Mouse (Mus musculus) heart, postnatal 0 days (tissue): ENCODE results near the gene Ap1ar. TPM values are rescaled to one million over a fixed set of nuclear protein-coding genes. Genes with fewer than 3 reads are reported as not detected.

Experiments
- ATAC-seq: fragments of 200-750 bp; cut with Nextera tagmentation; 2 replicates; pipeline ENCODE4 v1.8.0; 2017; ENCODE audit warnings: low read depth, moderate number of reproducible peaks, moderate library complexity; ENCODE audit not compliant: insufficient read depth
- DNase-seq: peaks from one replicate; pipeline ENCODE4 v3.0.0-alpha.2; 2016; ENCODE audit warnings: low spot score
- H3K27ac ChIP-seq: fragments of 300-500 bp; sonication (generic); 2 replicates; pipeline ENCODE4 v1.5.1; 2014; ENCODE audit warnings: low read depth, mild to moderate bottlenecking
- H3K27me3 ChIP-seq: fragments of 300-500 bp; sonication (generic); 2 replicates; pipeline ENCODE4 v1.6.1; 2014; ENCODE audit warnings: low read length, mixed read lengths; ENCODE audit not compliant: control insufficient read depth, insufficient read depth
- H3K36me3 ChIP-seq: fragments of 300-500 bp; sonication (generic); replicated peaks from 2 replicates; pipeline ENCODE4 v1.6.1; 2014; ENCODE audit warnings: low read length, mixed read lengths; ENCODE audit not compliant: control insufficient read depth, insufficient read depth
- H3K4me1 ChIP-seq: fragments of 300-500 bp; sonication (generic); 2 replicates; pipeline ENCODE4 v1.6.1; 2014; ENCODE audit warnings: antibody characterized with exemption; ENCODE audit not compliant: control insufficient read depth, insufficient read depth
- H3K4me2 ChIP-seq: fragments of 300-500 bp; sonication (generic); 2 replicates; pipeline ENCODE4 v1.6.1; 2014; ENCODE audit warnings: low read depth, mild to moderate bottlenecking, low read length, moderate library complexity
- H3K4me3 ChIP-seq: fragments of 300-500 bp; sonication (generic); 2 replicates; pipeline ENCODE4 v1.5.1; 2014; ENCODE audit warnings: low read depth, low read length
- H3K9ac ChIP-seq: fragments of 300-500 bp; sonication (generic); replicated peaks from 2 replicates; pipeline ENCODE4 v1.6.1; 2014; ENCODE audit warnings: low read depth, low read length, mixed read lengths
- H3K9me3 ChIP-seq: fragments of 300-500 bp; sonication (generic); replicated peaks from 2 replicates; pipeline ENCODE4 v1.6.1; 2016; ENCODE audit warnings: low read length; ENCODE audit not compliant: control insufficient read depth
- CTCF ChIP-seq: IDR thresholded peaks from 2 replicates; pipeline ENCODE4 v1.5.1; 2016; ENCODE audit warnings: antibody characterized with exemption, control low read depth, low read depth
- EP300 ChIP-seq: IDR thresholded peaks from 2 replicates; pipeline ENCODE4 v1.6.1; 2016; ENCODE audit warnings: antibody characterized with exemption, low read depth
- WGBS: fragments of 180-500 bp; shearing (Covaris S2); extraction: QIAGEN DNeasy Blood & Tissue Kit; methylation state at CpG from one replicate; pipeline ENCODE4 v1.1.7; 2014; 5-methylcytosine and 5-hydroxymethylcytosine counted together
- polyA plus RNA-seq: library from polyadenylated mRNA; unstranded; fragments of >200 nt; fragmentation: Nextera tagmentation; extraction: Ambion mirVana; gene quantifications from 2 replicates; pipeline ENCODE4 v1.2.1, GENCODE M21; 2015
- total RNA-seq: library from RNA; depleted of rRNA; stranded (reverse); fragments of >200 nt; gene quantifications from 2 replicates; pipeline ENCODE4 v1.2.3, GENCODE M21; 2014; ENCODE audit warnings: low replicate concordance

Ap1ar gene
- total and polyA plus RNA-seq, 2 experiments from 2014 or later = 16.4 to 18.2 TPM

DNA sequence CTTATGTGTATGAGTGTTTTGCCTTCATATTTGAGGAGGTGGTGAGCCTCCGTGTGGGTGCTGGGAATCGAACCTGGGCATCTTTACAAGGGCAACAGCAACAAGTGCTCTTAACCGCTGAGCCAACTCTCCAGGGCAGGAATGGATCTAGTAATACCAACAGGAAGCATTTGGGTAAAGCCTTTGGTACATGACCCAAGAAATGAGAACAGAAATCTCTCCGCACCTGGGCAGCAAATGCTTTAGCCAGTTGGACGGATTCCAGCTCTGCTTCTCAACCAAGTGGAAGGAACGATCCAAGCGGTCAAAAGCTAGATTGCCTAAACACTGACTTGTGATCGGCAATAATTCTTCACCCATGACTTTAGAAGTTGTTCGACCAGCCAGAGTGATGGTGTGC, 56.4 kb downstream of the Ap1ar start:
- DNase-seq (no peak), ATAC-seq (no peak)
- Histone ChIP-seq H3K27me3 (no peaks in the 10 kb centered on the region), H3K9ac (no peak overlapping the region), H3K36me3 (no peaks in the 10 kb centered on the region), H3K27ac (no peak overlapping the region), H3K4me2 (no peak overlapping the region), H3K4me3 (no peak overlapping the region), H3K9me3 (no peaks in the 10 kb centered on the region), H3K4me1 (no peaks in the 10 kb centered on the region; the same call in 1 of the 2 replicates)
- no peak for TF ChIP-seq EP300
- no peak for TF ChIP-seq CTCF
- WGBS = 95% methylated on average over 9 of the region's 9 CpGs

DNA sequence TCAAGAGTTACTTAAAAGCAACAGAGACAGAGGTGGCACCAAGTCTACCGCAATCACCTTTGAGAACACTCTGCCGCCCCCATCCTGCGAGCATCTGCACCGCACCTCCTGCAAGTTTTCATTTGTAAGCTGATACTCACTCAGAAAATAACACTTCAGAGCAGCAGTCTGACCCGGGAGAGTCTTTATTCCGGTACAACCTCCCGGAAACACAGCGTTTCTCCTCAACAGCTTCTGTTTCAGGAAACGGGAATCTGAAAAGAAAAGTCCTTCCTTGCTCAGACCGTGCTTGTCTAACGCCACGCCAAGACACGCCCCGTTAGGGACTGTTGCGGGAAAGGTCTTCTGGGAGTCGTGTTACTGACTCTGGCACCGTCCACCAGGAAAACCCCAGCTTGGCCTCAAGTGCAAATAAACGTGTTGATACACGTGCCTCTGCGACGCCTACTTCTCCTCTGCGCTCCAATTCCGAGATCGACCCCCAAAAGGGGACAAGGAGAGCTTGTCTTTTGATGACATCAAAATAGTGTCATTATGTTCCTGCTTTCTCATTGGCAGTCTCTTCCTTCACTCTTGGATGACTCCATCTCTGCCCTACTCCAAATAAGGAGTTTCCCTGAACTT, 57.2 kb downstream of the Ap1ar start, which contains the start of gene Alpk1:
Gene Alpk1, minus strand, starts transcription at position 507 of the 624 bp plus-strand sequence.
- Histone ChIP-seq H3K9ac (peak within 1 kb of the TSS; percentile 54), H3K4me2 (peak within 1 kb of the TSS; percentile 82), H3K4me3 (peak within 1 kb of the TSS; percentile 66), H3K27me3 (no peaks in the 10 kb centered on the region), H3K4me1 (no peaks in the 10 kb centered on the region; the same call in 1 of the 2 replicates), H3K9me3 (no peaks in the 10 kb centered on the region), H3K36me3 (no peaks in the 10 kb centered on the region), H3K27ac (peak within 1 kb of the TSS; percentile 66)
- peak; percentile 70 for DNase-seq
- peak; percentile 48 for TF ChIP-seq CTCF
- no peak for TF ChIP-seq EP300
- WGBS = under 1% methylated on average over 24 of the region's 24 CpGs
- peak; percentile 89 for ATAC-seq

DNA sequence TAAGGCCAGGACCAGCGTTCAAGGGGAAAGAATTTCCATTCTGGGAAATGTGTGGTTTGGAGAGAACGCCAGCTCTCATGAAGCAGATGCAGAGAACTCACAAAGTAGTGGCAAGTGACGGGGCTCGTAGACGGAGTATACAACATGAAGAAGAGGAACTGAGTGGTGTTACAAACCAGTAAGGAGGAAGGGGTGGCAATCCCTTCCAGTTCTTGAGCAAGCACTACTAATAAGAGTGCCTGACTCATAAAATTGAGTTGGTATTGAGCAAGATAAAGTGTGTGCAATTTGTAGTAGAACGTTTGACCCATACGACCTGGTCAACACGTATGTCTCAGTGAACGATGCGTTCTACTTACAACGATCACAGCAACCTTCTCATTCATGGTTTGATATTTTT, 68.2 kb downstream of the Ap1ar start:
- H3K27ac ChIP-seq = no peak overlapping the region
- ATAC-seq = no peak

DNA sequence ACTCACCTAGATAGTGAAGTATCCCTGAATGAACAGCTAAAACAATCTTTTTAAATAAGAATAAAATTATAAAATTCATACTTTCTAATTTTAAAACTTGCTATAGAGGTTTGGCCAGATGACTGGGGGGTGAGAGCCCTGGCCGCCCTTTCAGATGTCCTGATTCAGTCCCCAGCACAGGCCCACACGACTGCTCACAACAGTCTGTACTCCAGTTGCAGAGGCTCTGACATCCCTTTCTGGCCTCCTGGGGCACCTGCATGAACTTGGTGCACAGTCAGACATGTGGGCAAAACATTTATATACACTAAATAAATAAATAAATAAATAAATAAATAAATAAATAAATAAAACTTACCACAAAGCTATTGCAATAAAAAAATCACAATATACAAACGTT, 71.4 kb downstream of the Ap1ar start:
- ATAC-seq (no peak), DNase-seq (no peak)
- Histone ChIP-seq H3K4me3 (no peak overlapping the region), H3K36me3 (no peaks in the 10 kb centered on the region), H3K9ac (no peak overlapping the region), H3K27me3 (0 out of 2 replicates have a peak, but pooled peaks cover 6% of the 10 kb centered on the region), H3K27ac (no peak overlapping the region), H3K4me2 (no peak overlapping the region), H3K9me3 (no peaks in the 10 kb centered on the region), H3K4me1 (no peaks in the 10 kb centered on the region)
- TF ChIP-seq EP300 (no peak), CTCF (no peak)
- 61% methylated on average over 3 of the region's 3 CpGs for WGBS

More for the DNA sequence above, 68.2 kb downstream of the Ap1ar start:
- 78% methylated on average over 11 of the region's 11 CpGs for WGBS
- no peaks in the 10 kb centered on the region for H3K9me3 ChIP-seq
- TF ChIP-seq EP300 (no peak), CTCF (no peak)
- no peaks in the 10 kb centered on the region for H3K27me3 ChIP-seq
- no peak overlapping the region for H3K9ac ChIP-seq
- no peaks in the 10 kb centered on the region for H3K36me3 ChIP-seq
- H3K4me1 ChIP-seq = no peaks in the 10 kb centered on the region
- DNase-seq = no peak
- H3K4me3 ChIP-seq = no peak overlapping the region
- H3K4me2 ChIP-seq = no peak overlapping the region

DNA sequence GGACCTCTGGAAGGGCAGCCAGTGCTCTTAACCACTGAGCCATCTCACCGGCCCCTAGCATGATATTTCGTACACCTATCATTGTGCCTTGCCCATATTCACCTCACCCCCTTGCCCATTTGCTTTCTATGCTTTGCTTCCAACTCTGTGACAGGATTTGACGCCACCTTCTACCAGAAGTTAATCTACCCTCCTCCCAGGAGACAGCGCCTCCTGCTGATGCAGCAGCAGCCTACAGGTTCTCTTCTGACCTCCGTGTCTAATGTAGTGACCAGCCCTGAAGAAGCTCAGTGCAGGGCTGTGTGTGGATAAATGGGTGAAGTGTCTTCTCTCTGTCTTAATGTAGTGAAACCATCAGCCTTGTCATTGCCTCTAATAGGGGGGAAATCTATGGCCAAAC, 72.8 kb downstream of the Ap1ar start:
- TF ChIP-seq EP300 = no peak
- peak; percentile 22; the same call in 1 of the 2 replicates for TF ChIP-seq CTCF
- 58% methylated on average over 5 of the region's 5 CpGs for WGBS
- DNase-seq (no peak), ATAC-seq (no peak)
- H3K9me3 ChIP-seq = no peaks in the 10 kb centered on the region
- H3K27ac ChIP-seq = no peak overlapping the region
- H3K9ac ChIP-seq = no peak overlapping the region
- no peaks in the 10 kb centered on the region for H3K36me3 ChIP-seq
- H3K4me2 ChIP-seq = no peak overlapping the region
- no peak overlapping the region for H3K4me3 ChIP-seq
- H3K27me3 ChIP-seq = 0 out of 2 replicates have a peak, but pooled peaks cover 11% of the 10 kb centered on the region
- no peaks in the 10 kb centered on the region for H3K4me1 ChIP-seq
